Mouse (Mus musculus) heart, postnatal 0 days (tissue): Measurements from ENCODE around the gene Phf21a.

Source experiments
- CTCF ChIP-seq: IDR thresholded peaks from 2 replicates; pipeline ENCODE4 v1.5.1; 2016; ENCODE audit warnings: antibody characterized with exemption, control low read depth, low read depth
- EP300 ChIP-seq: IDR thresholded peaks from 2 replicates; pipeline ENCODE4 v1.6.1; 2016; ENCODE audit warnings: antibody characterized with exemption, low read depth

GRCm38 (mm10) chr2:92176292-92176691 lies 83.4 kb downstream of the Phf21a start:
- no peak for TF ChIP-seq CTCF
- no peak for TF ChIP-seq EP300
